Mouse (Mus musculus): ENCODE data around the gene Clba1. TPM values are rescaled to one million over a fixed set of nuclear protein-coding genes. Genes with fewer than 3 reads are reported as not detected.
A peak's percentile ranks its signal among the peaks of the same experiment; 100 is the strongest.

The Clba1 gene
- polyA plus RNA-seq, 1 experiment from 2014 or later, result 13.0 TPM

DNA sequence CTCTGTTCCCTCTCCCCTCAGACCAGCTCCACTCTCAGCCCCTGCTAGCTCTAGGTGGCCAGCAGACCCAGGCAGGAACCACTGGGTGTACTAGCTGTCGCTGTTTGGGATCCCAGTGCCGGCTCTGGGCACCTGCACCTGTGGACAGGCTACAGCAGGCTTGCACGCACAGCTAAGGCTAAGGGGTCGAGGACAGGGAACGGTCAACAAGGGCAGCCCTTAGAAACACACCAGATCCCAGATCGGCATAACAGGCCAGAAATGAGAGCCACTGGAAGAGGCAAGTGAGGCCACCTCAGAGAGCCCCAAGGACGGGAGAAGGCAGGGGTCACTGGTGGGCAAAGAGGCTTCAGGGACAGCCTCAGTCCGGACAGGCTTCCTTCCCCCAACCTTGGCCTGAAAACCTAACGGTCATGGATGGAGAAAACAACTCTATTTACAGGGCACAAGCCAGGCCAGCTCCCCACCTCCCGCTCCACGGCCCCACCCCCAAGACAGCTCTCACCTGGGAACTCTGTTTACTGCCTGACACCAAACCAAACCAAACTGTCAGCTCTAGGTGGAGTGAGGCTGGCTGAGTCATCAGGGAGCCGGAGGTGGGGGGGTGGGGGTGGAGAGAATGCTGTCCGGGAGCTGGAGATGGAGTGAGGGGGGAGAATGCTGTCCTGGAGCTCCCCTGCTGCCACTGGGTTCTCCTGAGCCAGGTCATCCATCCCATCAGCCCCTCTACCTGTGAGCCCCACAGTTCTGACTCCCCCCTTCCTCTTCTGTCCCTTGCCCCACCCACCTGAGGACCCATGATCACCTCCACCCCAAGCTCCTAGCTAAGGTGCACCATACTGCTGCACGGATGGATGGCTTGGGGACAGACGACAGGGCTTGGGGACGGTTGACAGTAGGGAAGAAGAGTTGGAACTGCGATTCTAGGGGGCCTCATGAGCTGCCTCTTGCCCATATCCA, 11.9 kb upstream of the Clba1 start:
- H3K36me3 ChIP-seq (ENCODE audit: control insufficient read depth, insufficient read depth, low read length), result no peaks in the 10 kb centered on the region
- H3K9me3 ChIP-seq (replicated peaks; ENCODE audit: control insufficient read depth, low read length), result no peaks in the 10 kb centered on the region
- H3K27ac ChIP-seq (ENCODE audit: low read depth, low read length), result no peak overlapping the region
- peaks cover 42% of the 10 kb centered on the region for H3K4me1 ChIP-seq (ENCODE audit: control insufficient read depth, insufficient read depth, low read length)
- WGBS (ENCODE audit: insufficient replicate concordance), result 40% methylated on average over 17 of the region's 17 CpGs
- H3K27me3 ChIP-seq (ENCODE audit: control insufficient read depth, insufficient read depth, low read length), result peaks cover 26% of the 10 kb centered on the region
- H3K4me2 ChIP-seq, result no peak overlapping the region
- no peak overlapping the region for H3K4me3 ChIP-seq (ENCODE audit: low read depth, low read length)
- 0 out of 2 replicates have a peak overlapping the region, but pooled peaks have one; percentile 39 for H3K9ac ChIP-seq (ENCODE audit: low read depth, low read length)
- no peak for ATAC-seq (replicated peaks; ENCODE audit: insufficient number of reproducible peaks, low FRiP score, low TSS enrichment)

DNA sequence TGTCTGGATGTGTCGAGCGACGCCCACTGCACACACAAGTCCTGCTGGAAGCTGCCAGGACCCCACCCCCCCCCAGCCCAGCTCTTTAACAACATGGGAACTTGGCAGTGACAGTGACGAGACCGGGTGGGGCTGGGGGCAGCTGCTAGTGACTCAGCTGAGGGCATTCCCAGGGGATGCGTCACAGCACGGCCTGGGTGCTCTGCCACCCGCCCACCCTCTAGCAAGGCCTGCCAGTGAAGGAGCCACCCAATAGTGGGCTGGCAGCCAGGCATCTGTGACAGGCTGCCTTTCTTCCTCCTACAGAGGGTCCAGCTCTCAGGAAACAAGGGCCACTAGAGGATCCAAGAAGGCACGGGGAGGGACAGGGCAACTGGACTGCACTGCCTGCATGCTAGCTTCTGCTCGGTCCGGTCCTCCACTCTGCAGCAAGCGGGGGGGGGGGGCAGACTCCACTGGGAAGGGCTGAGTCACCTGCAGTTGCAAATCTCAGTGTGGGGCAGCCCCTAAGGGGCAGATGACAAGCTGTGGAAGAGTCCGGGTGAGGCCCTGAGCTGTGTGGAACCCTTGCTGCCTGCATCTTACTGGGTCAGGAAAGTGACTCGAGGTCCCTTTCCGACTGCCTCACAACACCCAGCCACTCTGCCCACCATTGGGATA, 10.9 kb upstream of the Clba1 start:
- Histone ChIP-seq H3K4me3 (ENCODE audit: low read depth, low read length) (no peak overlapping the region), H3K36me3 (ENCODE audit: control insufficient read depth, insufficient read depth, low read length) (no peaks in the 10 kb centered on the region), H3K27ac (ENCODE audit: low read depth, low read length) (no peak overlapping the region), H3K4me2 (no peak overlapping the region), H3K27me3 (ENCODE audit: control insufficient read depth, insufficient read depth, low read length) (peaks cover 32% of the 10 kb centered on the region), H3K9ac (ENCODE audit: low read depth, low read length) (no peak overlapping the region), H3K9me3 (replicated peaks; ENCODE audit: control insufficient read depth, low read length) (no peaks in the 10 kb centered on the region), H3K4me1 (ENCODE audit: control insufficient read depth, insufficient read depth, low read length) (peaks cover 48% of the 10 kb centered on the region)
- no peak for ATAC-seq (replicated peaks; ENCODE audit: insufficient number of reproducible peaks, low FRiP score, low TSS enrichment)
- WGBS (ENCODE audit: insufficient replicate concordance), result 50% methylated on average over 15 of the region's 15 CpGs

DNA sequence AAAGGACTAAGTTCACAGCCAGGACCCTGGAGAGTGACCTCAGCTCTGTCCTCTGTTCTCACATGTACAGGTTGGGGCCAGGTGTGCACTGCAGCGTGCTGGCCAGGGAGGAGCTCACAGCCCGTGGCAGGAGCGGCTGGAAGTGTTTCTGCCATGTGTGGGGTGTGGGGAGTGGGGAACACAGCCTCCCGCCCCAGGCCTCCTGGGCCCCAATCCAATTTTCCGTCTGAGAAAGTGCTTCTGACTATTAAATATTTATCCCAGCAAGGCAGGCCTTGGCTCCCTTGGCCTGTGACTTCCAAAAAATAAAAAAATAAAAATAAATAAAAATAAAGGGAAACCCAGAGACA, 10.4 kb upstream of the Clba1 start:
- Histone ChIP-seq H3K9ac (ENCODE audit: low read depth, low read length) (no peak overlapping the region), H3K4me1 (ENCODE audit: control insufficient read depth, insufficient read depth, low read length) (peaks cover 48% of the 10 kb centered on the region), H3K36me3 (ENCODE audit: control insufficient read depth, insufficient read depth, low read length) (no peaks in the 10 kb centered on the region), H3K4me2 (no peak overlapping the region), H3K4me3 (ENCODE audit: low read depth, low read length) (no peak overlapping the region), H3K27ac (ENCODE audit: low read depth, low read length) (no peak overlapping the region), H3K27me3 (ENCODE audit: control insufficient read depth, insufficient read depth, low read length) (peaks cover 37% of the 10 kb centered on the region), H3K9me3 (replicated peaks; ENCODE audit: control insufficient read depth, low read length) (no peaks in the 10 kb centered on the region)
- WGBS (ENCODE audit: insufficient replicate concordance), result 42% methylated on average over 5 of the region's 5 CpGs
- ATAC-seq (replicated peaks; ENCODE audit: insufficient number of reproducible peaks, low FRiP score, low TSS enrichment), result no peak

DNA sequence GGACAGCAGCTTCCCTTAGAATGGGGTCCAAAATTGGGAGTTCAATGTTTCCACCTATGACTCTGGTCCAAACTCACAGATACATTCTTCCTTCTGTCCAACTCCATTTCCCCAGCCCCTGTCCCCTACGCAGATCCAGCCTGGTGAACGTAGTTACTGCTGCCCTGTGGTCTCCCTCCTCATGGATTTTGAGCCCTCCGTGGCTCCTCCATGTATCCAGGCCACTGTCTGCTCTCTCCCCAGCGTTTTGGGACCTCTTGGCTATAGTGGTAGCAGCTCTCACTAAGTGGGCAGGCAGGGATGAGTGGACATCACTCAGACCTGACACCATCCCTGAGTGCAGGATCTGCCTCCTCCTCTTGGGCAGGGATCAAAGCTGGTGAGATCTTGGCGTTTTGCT, 10.0 kb upstream of the Clba1 start:
- H3K27ac ChIP-seq (ENCODE audit: low read depth, low read length), result no peak overlapping the region
- H3K36me3 ChIP-seq (ENCODE audit: control insufficient read depth, insufficient read depth, low read length), result no peaks in the 10 kb centered on the region
- H3K27me3 ChIP-seq (ENCODE audit: control insufficient read depth, insufficient read depth, low read length), result peaks cover 38% of the 10 kb centered on the region
- H3K9me3 ChIP-seq (replicated peaks; ENCODE audit: control insufficient read depth, low read length), result no peaks in the 10 kb centered on the region
- no peak for ATAC-seq (replicated peaks; ENCODE audit: insufficient number of reproducible peaks, low FRiP score, low TSS enrichment)
- WGBS (ENCODE audit: insufficient replicate concordance), result 69% methylated on average over 5 of the region's 5 CpGs
- H3K4me3 ChIP-seq (ENCODE audit: low read depth, low read length), result no peak overlapping the region
- H3K4me2 ChIP-seq, result no peak overlapping the region
- no peak overlapping the region for H3K9ac ChIP-seq (ENCODE audit: low read depth, low read length)
- peaks cover 47% of the 10 kb centered on the region for H3K4me1 ChIP-seq (ENCODE audit: control insufficient read depth, insufficient read depth, low read length)

DNA sequence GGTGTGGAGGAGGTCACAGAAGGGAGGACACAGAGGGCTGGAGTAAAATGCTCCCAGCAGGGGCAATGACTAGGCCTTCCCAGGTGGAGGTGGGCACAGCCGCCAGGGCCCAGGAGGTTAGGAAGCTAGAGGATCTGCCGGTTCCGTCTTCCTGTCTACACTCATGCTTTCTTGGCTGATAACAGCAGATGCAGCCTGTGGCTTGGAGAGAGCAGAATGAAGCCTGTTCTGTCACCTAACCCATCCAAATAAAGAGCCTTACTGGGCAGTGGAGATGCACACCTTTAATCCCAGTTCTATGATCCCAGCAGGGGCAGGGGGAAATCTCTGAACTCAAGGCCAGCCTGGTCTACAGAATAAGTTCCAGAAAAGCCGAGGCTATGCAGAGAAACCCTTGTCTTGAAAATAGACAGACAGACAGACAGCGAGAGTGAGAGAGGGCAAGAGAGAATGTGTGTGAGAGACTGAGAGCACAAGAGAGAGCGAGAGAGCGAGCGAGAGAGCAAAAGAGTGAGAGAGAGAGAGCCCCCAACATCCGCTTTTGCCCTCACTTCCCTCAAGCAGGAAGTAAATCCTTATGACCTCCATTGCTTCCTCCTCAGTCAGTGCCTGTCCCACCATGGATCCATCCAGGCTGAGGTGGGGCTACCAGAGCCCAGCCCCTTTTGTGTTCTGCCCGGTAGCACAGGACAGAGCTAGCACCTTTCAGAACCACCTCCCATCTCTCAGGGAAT, 9.3 kb upstream of the Clba1 start:
- H3K4me1 ChIP-seq (ENCODE audit: control insufficient read depth, insufficient read depth, low read length), result peaks cover 40% of the 10 kb centered on the region

DNA sequence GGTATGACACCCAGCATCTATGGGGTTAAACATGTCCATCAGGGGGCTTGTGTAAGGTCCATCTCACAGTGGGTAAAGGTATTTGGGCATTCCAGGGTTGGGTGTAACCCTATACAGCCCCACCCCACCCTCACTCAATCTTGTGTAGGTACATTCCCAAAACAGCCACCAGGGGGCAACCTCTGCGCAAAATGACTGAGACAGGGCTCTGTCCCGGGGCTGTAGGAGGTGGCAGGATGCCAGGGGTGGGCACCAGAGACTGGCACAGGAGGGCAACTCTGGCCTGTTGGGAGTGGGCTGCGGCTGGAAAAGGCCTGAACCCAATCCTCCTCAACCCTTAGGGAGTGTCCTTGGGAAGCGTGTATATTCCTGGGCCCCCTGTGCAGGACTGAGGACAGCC, 8.3 kb upstream of the Clba1 start:
- Histone ChIP-seq H3K9me3 (replicated peaks; ENCODE audit: control insufficient read depth, low read length) (no peaks in the 10 kb centered on the region), H3K4me1 (ENCODE audit: control insufficient read depth, insufficient read depth, low read length) (peaks cover 29% of the 10 kb centered on the region), H3K36me3 (ENCODE audit: control insufficient read depth, insufficient read depth, low read length) (no peaks in the 10 kb centered on the region), H3K4me2 (no peak overlapping the region), H3K27ac (ENCODE audit: low read depth, low read length) (no peak overlapping the region), H3K9ac (ENCODE audit: low read depth, low read length) (no peak overlapping the region), H3K27me3 (ENCODE audit: control insufficient read depth, insufficient read depth, low read length) (peaks cover 38% of the 10 kb centered on the region), H3K4me3 (ENCODE audit: low read depth, low read length) (no peak overlapping the region)
- no peak for ATAC-seq (replicated peaks; ENCODE audit: insufficient number of reproducible peaks, low FRiP score, low TSS enrichment)
- 9% methylated on average over 4 of the region's 4 CpGs for WGBS (ENCODE audit: insufficient replicate concordance)

More for the DNA sequence above, 9.3 kb upstream of the Clba1 start:
- Histone ChIP-seq H3K4me2 (no peak overlapping the region), H3K36me3 (ENCODE audit: control insufficient read depth, insufficient read depth, low read length) (no peaks in the 10 kb centered on the region), H3K27ac (ENCODE audit: low read depth, low read length) (no peak overlapping the region), H3K9ac (ENCODE audit: low read depth, low read length) (no peak overlapping the region), H3K27me3 (ENCODE audit: control insufficient read depth, insufficient read depth, low read length) (peaks cover 38% of the 10 kb centered on the region), H3K4me3 (ENCODE audit: low read depth, low read length) (no peak overlapping the region), H3K9me3 (replicated peaks; ENCODE audit: control insufficient read depth, low read length) (no peaks in the 10 kb centered on the region)
- no peak for ATAC-seq (replicated peaks; ENCODE audit: insufficient number of reproducible peaks, low FRiP score, low TSS enrichment)
- 77% methylated on average over 10 of the region's 10 CpGs for WGBS (ENCODE audit: insufficient replicate concordance)

DNA sequence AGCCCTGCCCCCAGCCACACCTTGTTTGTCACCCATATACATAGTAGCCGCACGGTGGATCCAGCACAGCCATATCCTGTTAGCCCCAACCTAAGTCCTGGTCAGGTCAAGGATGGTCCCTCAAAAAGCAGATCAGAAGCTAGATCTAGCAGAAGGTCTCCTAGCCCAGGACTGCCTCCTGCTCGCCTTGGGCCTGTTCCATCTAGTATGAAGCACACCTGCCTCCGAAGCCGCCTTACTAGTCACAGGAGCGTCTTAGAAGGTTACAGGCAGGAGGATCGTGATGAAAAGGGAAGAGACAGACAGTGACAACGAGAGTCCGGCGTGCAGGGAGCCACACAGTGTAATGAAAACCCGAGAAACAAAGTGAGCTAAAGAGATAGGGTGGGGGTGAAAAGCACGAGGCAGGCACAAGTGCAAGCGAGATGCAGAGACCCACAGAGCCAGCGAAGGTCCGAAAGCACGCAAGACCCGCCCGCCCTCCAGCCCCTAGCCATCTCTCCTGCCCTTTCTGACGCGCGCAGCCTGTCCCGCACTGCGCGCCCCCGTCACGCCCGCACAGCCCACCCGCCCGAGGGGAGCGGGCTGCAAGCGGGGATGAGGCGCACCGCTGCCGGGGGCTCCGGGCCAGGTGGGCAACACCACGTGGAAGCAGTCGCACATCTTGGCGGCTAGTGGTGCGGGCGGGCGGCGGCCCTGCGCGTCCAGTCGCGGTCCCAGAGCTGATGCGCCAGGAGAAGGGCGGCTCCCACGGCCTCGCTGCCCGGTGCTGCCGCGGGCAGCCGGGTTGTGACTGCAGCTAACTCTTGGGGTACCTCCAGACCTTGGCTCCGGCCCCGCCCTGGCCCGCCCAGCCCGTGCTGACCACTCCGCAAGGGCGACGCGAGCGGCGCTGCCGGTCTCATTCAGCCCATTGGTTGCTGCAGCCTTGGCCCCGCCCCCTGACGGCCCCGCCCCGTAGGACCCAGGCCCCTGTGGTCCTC, 6.6 kb upstream of the Clba1 start, which contains the start of gene Ahnak2:
Gene Ahnak2 (minus strand): TSS at position 794 of the 983 bp plus-strand sequence.
- Histone ChIP-seq H3K9ac (ENCODE audit: low read depth, low read length) (peak within 1 kb of the TSS; percentile 61; the same call in 1 of the 2 replicates), H3K36me3 (ENCODE audit: control insufficient read depth, insufficient read depth, low read length) (no peaks in the 10 kb centered on the region), H3K9me3 (replicated peaks; ENCODE audit: control insufficient read depth, low read length) (no peaks in the 10 kb centered on the region), H3K4me1 (ENCODE audit: control insufficient read depth, insufficient read depth, low read length) (peaks cover 16% of the 10 kb centered on the region), H3K4me2 (peak within 1 kb of the TSS; percentile 100), H3K4me3 (ENCODE audit: low read depth, low read length) (peak within 1 kb of the TSS; percentile 56), H3K27me3 (ENCODE audit: control insufficient read depth, insufficient read depth, low read length) (peaks cover 37% of the 10 kb centered on the region), H3K27ac (ENCODE audit: low read depth, low read length) (no peak within 1 kb of the TSS)
- WGBS (ENCODE audit: insufficient replicate concordance), result 4% methylated on average over 66 of the region's 69 CpGs
- ATAC-seq (replicated peaks; ENCODE audit: insufficient number of reproducible peaks, low FRiP score, low TSS enrichment), result peak; percentile 24

Data from heart, embryonic 11.5 days (tissue).